In genomic region chr2:148038366-148039310, GRCm38 (mm10) we compare ENCODE assay signal across 16 mouse cellular contexts. TPM values are rescaled to one million over a fixed set of nuclear protein-coding genes. Genes with fewer than 3 reads are reported as not detected.
DNase-seq lines count a peak whose midpoint lies in the region; ATAC-seq and TF ChIP-seq lines count a peak whose summit lies in the region.
"Had no signal": no experiment of that assay in that cellular context is flagged by ENCODE, and none has a peak within 500 bp of the region (broad histone marks: within the 10 kb centered on the region; RNA-seq: fewer than 3 reads in every experiment).

No protein-coding gene starts in this region.

- WGBS in liver, adult 2 months = 3% methylated on average over 42 of the region's 42 CpGs
- WGBS in liver, embryonic 15.5 days (ENCODE audit: insufficient replicate concordance) = 3% methylated on average over 42 of the region's 42 CpGs
- 37% methylated on average over 42 of the region's 42 CpGs for WGBS in small intestine, adult 2 months

- peaks cover 40% of the 10 kb centered on the region for H3K36me3 ChIP-seq in liver, adult 2 months (ENCODE audit: control insufficient read depth, insufficient read depth, low read length)
- H3K36me3 ChIP-seq in liver, embryonic 15.5 days (replicated peaks) = no peaks in the 10 kb centered on the region
- no peaks in the 10 kb centered on the region for H3K36me3 ChIP-seq in small intestine, adult 2 months (ENCODE audit: control insufficient read depth, insufficient read depth, low read length)
- H3K36me3 ChIP-seq: embryonic facial prominence, embryonic 12.5 days; G1E had no signal

- ATAC-seq in liver, embryonic 15.5 days (ENCODE audit: insufficient read depth) = no peak

- no peaks in the 10 kb centered on the region for H3K9me3 ChIP-seq in liver, embryonic 15.5 days (replicated peaks)
- H3K9me3 ChIP-seq: embryonic facial prominence, embryonic 12.5 days had no signal

- TF ChIP-seq CTCF in liver, adult 2 months (IDR thresholded peaks at IDR 0.05; ENCODE audit: low read depth, low read length) = no peak
- no peak for TF ChIP-seq CTCF in small intestine, adult 2 months (IDR thresholded peaks at IDR 0.05; ENCODE audit: extremely low read depth, insufficient read length, insufficient replicate concordance, low read depth, low read length)

- peak overlapping the region; percentile 94 for H3K27ac ChIP-seq in liver, adult 2 months (replicated peaks; ENCODE audit: insufficient read depth, low read depth, low read length)
- H3K27ac ChIP-seq in liver, embryonic 15.5 days (replicated peaks) = no peak overlapping the region
- no peak overlapping the region for H3K27ac ChIP-seq in small intestine, adult 2 months (ENCODE audit: insufficient read depth, low read depth, low read length)
- H3K27ac ChIP-seq: embryonic facial prominence, embryonic 12.5 days; macrophage had no signal

- peak overlapping the region; percentile 46 for H3K4me2 ChIP-seq in liver, embryonic 15.5 days
- H3K4me2 ChIP-seq: embryonic facial prominence, embryonic 12.5 days had no signal

- DNase-seq in cerebellum, postnatal 10 days = peak; percentile 29 to 50
- DNase-seq in cerebellum, adult 9-10 months = no peak
- peak; percentile 65 for DNase-seq in liver, adult 2 months (ENCODE audit: extremely low read depth, low read depth, low spot score)
- DNase-seq in liver = no peak
- no peak for DNase-seq in spleen, postnatal 4 days (ENCODE audit: low spot score in 2 of 2)
- DNase-seq in c-Kit-positive CD71-positive TER-119-positive erythroid progenitor cells, embryonic 14.5 days (ENCODE audit: low spot score) = no peak
- DNase-seq: cerebellum, adult 11-12 months; thymus, postnatal 36 days had no signal

- peak overlapping the region; percentile 100 for H3K9ac ChIP-seq in liver, adult 2 months (ENCODE audit: low read depth, low read length)
- H3K9ac ChIP-seq in liver, embryonic 15.5 days = no peak overlapping the region
- H3K9ac ChIP-seq: embryonic facial prominence, embryonic 12.5 days had no signal

- no peaks in the 10 kb centered on the region for H3K27me3 ChIP-seq in liver, adult 2 months (ENCODE audit: control insufficient read depth, insufficient read depth, low read length)
- peaks cover 98% of the 10 kb centered on the region for H3K27me3 ChIP-seq in liver, embryonic 15.5 days
- H3K27me3 ChIP-seq in small intestine, adult 2 months (ENCODE audit: control insufficient read depth, insufficient read depth, low read length) = peaks cover 19% of the 10 kb centered on the region

- H3K79me2 ChIP-seq in liver, adult 2 months (ENCODE audit: control insufficient read depth, insufficient read depth, low read length) = peaks cover 19% of the 10 kb centered on the region

- peak overlapping the region; percentile 100 for H3K4me3 ChIP-seq in liver, adult 2 months (ENCODE audit: insufficient read depth, low read depth, low read length)
- H3K4me3 ChIP-seq in liver, embryonic 15.5 days (replicated peaks) = peak overlapping the region; percentile 50
- peak overlapping the region; percentile 44; the same call in 1 of the 2 replicates for H3K4me3 ChIP-seq in small intestine, adult 2 months (ENCODE audit: low read depth, low read length)
- H3K4me3 ChIP-seq: embryonic facial prominence, embryonic 12.5 days had no signal

- TF ChIP-seq POLR2A in liver, adult 2 months (IDR thresholded peaks at IDR 0.05; ENCODE audit: extremely low read depth, insufficient read depth, low read length) = no peak
- no peak for TF ChIP-seq POLR2A in small intestine, adult 2 months (IDR thresholded peaks at IDR 0.05; ENCODE audit: low read depth, low read length)

- H3K4me1 ChIP-seq in liver, adult 2 months (ENCODE audit: control insufficient read depth, insufficient read depth, low read length) = peaks cover 38% of the 10 kb centered on the region
- H3K4me1 ChIP-seq in liver, embryonic 15.5 days (replicated peaks) = no peaks in the 10 kb centered on the region; the same call in 1 of the 2 replicates
- H3K4me1 ChIP-seq in small intestine, adult 2 months (ENCODE audit: control insufficient read depth, insufficient read depth, insufficient read length, low read length) = peaks cover 3% of the 10 kb centered on the region
- H3K4me1 ChIP-seq: embryonic facial prominence, embryonic 12.5 days had no signal

RNA-seq across cellular contexts. Expression of gene Foxa2, which starts 8.1 kb away (rescaled TPM):
- total RNA-seq in liver, adult 2 months (2014; rRNA removed) = 11.2 and 14.2 TPM in 2 replicates
- polyA plus RNA-seq in liver, adult 2 months (2012; rRNA removed) = 66.4 and 103 TPM in 2 replicates
- 3.9 and 4.3 TPM in 2 replicates for polyA plus RNA-seq in liver, embryonic 15.5 days (2015; fragmentation: Nextera tagmentation; extraction: Ambion mirVana)
- polyA plus RNA-seq in small intestine, adult 2 months (2012; rRNA removed) = 16.6 and 19.6 TPM in 2 replicates
- total RNA-seq: adrenal gland, adult 18-20 months; layer of hippocampus, postnatal 25 days; neutrophil, adult 5-6 weeks had no signal
- polyA plus RNA-seq: G1E, macrophage had no signal

Comparison
In these comparisons a context has a peak if more than half of its experiments do, and no peak if none do; other contexts are left out.
1. DNase-seq: peak in cerebellum, postnatal 10 days (2 of 2) and liver, adult 2 months (single experiment); none in cerebellum, adult 9-10 months (single experiment), liver (single experiment), spleen, postnatal 4 days (0 of 2) and c-Kit-positive CD71-positive TER-119-positive erythroid progenitor cells, embryonic 14.5 days (single experiment).
2. H3K4me3 ChIP-seq: peak in every context shown above with its lines; median percentile 100 in liver, adult 2 months; 50 in liver, embryonic 15.5 days; 44 in small intestine, adult 2 months.